Mouse (Mus musculus) urinary bladder, adult 2 months (tissue): ENCODE data around the gene Pf4. TPM values are rescaled to one million over a fixed set of nuclear protein-coding genes. Genes with fewer than 3 reads are reported as not detected.
"Not testable (repeated sequence)": the region's sequence is repeated elsewhere in the genome, so short reads cannot be mapped to it uniquely, and the experiment has no call there.

Experiments
- DNase-seq: peaks from one replicate; pipeline ENCODE4 v3.0.0; 2022; ENCODE audit warnings: low spot score
- polyA plus RNA-seq: library from polyadenylated mRNA; depleted of rRNA; stranded (reverse); fragments of >200 nt; gene quantifications from 2 replicates; pipeline ENCODE4 v1.2.3, GENCODE M21; 2012; rRNA removed

Gene Pf4
- polyA plus RNA-seq, 1 experiment, result 121 TPM

- DNase-seq, result no peak
Observed at GRCm38 (mm10) chr5:90785659-90786588, 13.7 kb downstream of the Pf4 start, which contains the start of gene Cxcl3. Cxcl3 (plus strand) TSS chr5:90786103.

- no peak for DNase-seq
Observed at GRCm38 (mm10) chr5:90788114-90788513, 15.9 kb downstream of the Pf4 start.

DNA sequence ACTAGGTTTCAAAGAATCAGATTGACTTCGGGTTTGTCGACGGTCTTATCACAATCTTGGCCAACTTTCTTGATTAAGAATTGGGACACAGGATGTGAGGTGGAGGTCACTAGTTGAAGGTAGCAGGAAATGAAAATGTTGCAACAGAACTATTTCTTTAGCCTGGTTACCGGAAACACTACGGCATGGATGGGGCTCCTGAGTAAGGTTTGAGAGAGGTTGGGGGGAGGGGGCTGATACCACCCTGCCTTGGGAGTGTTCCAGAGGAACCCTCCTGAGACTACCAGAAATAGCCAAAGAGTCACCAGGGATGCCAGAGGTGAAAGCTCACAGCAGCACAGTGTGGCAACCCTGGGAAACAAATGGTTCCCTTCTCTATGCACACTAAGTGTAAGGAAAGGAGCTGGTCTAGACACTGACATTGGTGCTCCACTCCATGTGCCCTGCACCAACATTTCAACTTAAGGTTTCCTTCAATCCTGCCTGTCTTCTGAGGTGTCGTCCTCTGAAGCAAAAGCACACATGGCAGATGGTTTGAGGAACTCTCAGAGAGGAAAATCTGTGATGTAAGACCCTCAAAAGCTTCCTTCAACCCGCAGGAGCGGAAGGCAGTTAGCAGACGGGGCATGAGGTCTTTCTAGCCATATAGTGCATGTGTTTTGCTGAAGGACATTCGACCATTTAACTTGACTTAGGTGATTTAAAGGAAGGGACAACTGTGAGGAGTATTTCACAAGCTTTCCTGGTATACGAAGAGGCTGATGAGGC lies 17.3 kb downstream of the Pf4 start:
- no peak for DNase-seq

GRCm38 (mm10) chr5:90790074-90790502 lies 17.9 kb downstream of the Pf4 start:
- no peak for DNase-seq

DNA sequence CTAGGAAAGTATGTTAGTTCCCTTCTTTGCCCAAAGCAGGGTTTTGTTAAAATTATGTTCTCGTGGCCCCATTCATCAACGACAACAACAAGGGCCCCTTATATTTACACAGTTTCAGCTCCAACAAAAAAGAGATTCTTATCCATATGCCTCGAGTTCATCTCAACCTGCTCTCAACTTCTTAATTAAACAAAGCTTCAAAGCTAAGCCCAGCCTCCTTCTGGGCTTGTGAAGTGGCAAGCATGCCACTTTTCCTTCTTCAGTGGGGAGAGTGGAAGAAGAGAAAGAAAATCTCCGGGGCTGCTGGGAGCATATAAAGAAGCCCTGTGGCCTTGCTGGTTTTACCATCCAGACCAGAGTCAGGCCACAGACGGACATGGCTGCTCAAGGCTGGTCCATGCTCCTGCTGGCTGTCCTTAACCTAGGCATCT lies 22.0 kb downstream of the Pf4 start, which contains the start of gene Cxcl15:
Cxcl15 (plus strand) TSS at position 340 of the 431 bp plus-strand sequence.
- DNase-seq, result no peak

DNA sequence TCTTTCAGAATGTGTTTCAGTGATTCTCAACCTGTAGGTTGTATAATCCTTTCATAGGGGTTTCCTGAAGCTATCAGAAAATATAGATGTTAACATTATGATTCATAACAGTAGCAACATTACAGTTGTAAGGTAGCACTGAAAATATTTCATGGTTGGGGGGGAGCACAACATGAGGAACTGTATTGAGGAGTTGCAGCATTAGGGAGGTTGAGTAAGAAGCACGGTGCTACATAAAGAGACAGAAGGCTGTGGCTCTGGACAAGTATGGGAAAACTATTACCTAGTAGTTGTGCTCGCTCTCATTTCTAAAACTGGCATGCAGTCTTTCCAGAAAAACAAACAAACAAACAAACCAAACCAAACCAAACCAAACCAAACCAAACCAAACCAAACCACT lies 23.2 kb downstream of the Pf4 start:
- not testable (repeated sequence) for DNase-seq

GRCm38 (mm10) chr5:90804574-90804973 lies 32.3 kb downstream of the Pf4 start:
- DNase-seq, result no peak

DNA sequence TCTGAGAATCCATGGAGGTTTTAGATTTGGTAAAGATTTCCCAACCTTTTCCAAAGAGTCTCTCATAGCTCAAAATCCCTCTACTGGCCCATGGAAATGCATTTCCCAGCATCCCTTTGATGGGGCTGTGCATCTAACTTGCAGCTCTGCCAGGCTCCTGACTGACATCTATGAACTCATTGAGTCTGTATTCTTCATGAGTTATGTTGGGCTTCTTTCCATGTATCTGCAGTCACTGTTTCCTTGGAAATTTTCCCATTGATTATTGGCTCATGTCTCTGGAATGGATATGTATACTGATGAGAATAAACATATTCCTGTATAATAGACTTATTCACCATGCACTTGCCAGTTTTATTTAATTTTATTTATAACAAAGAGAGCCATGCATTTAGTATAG lies 33.8 kb downstream of the Pf4 start:
- DNase-seq, result no peak

DNA sequence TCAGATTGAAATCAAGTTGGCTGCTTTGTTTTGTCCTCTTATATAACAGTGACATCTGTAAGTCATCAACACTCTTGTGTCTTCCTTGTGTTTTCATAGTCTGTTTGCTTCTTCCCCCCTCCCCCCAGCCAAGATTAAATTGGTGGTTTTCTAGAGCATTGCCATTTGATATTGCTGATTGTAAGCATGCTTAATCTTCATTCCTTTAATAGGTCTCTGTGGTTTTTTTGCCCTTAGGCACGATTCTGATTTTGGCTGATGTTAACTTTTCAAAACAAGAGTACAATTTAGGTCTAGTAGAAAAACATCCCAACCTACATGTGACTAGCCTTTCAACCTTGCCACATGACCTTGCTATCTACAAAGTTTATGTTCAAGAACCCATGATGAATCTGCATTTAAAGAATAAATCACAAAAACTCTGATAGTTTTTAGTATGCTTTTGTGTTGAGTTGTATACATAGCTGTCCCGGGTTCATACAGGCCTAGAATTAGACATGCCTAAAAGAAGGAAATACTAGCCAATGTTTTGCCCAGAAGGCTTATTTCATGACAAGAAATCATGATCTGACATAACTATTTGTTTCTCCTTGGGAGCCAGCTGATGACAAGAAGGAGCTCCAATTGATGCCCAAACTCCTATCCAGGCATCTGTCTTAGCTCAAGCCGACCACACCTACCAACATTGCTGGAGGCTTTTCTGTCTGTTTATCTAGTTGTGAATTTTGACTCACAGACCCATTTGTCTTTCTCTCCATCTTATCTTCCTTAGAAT lies 35.1 kb downstream of the Pf4 start:
- DNase-seq, result no peak

DNA sequence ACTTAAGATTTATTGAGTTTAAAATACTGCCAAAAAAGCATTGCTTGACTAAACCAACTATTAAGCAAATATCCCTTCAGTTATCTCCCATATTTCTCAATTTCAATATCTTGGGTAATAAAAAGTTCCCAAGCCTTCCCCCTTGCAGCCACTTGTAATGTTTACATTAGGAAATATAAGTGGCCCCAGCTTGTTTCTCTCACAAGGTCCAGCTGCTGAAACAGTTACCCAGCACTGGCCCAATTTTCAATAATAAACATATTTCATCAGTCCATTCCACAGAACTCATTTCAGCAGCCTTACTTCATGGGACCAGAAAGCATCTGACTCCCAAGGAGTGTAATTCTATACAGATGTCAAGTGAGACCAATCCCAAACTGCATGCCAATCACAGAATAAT lies 47.5 kb downstream of the Pf4 start:
- no peak for DNase-seq

Other genes with a start within 250 kb of the Pf4 start
- not detected in 2 replicates for gene 5830473C10Rik, start 211.3 kb upstream of the Pf4 start, polyA plus RNA-seq
- 12.3 and 14.6 TPM in 2 replicates for gene Rassf6, start 131.8 kb upstream of the Pf4 start, polyA plus RNA-seq
- 0.04 and 0.10 TPM in 2 replicates for gene Cxcl5, start 13.1 kb upstream of the Pf4 start, polyA plus RNA-seq
- 0.22 and 0.29 TPM in 2 replicates for gene Ppbp, start 3.9 kb upstream of the Pf4 start, polyA plus RNA-seq
- 0.06 TPM in 1 of 2 replicates, not detected in the other for gene Cxcl3, start 13.7 kb downstream of the Pf4 start, polyA plus RNA-seq
- 0.16 and 0.21 TPM in 2 replicates for gene Cxcl15, start 22.1 kb downstream of the Pf4 start, polyA plus RNA-seq
- 1.1 and 1.4 TPM in 2 replicates for gene Cxcl1, start 118.8 kb downstream of the Pf4 start, polyA plus RNA-seq
- 0.37 TPM in 1 of 2 replicates, not detected in the other for gene Cxcl2, start 131.4 kb downstream of the Pf4 start, polyA plus RNA-seq
- gene Mthfd2l, start 158.7 kb downstream of the Pf4 start, polyA plus RNA-seq, result 25.9 and 32.4 TPM in 2 replicates